Mouse (Mus musculus) gastrocnemius, adult 18-20 months (tissue): ENCODE measurements around the gene E030025P04Rik. TPM values are rescaled to one million over a fixed set of nuclear protein-coding genes. Genes with fewer than 3 reads are reported as not detected.

Experiments used
- DNase-seq: peaks from one replicate; pipeline ENCODE4 v3.0.0; 2021; ENCODE audit warnings: low spot score
- total RNA-seq, 2 experiments: library from RNA; stranded (reverse); gene quantifications; 2 replicates each; pipeline ENCODE4 v1.2.3; 2021

The E030025P04Rik gene
- total RNA-seq, 2 experiments from 2014 or later = not detected

- DNase-seq = no peak
These were observed 41.5 kb downstream of the E030025P04Rik start for GRCm38 (mm10) chr11:109102646-109103045.

DNA sequence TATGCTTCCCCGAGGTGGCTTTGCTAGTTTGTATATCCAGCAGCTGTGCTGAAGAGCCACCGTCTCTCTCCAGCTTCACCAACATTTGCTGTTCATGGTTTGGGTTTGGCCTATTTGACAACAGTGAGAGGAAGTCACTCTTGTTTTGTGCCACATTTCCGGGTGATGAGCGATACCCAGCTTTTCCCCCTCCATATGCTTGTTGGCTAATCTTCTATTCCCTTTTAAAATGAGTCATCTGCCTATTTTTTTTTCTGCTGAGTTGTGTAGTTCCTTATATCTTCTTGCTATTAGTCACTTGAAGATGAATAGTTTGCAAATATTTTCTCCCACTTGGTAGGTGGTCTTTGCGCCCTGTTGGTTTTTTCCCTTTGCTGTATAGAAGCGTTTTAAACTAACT, 43.9 kb downstream of the E030025P04Rik start:
- no peak for DNase-seq

GRCm38 (mm10) chr11:109091821-109092220, 52.3 kb downstream of the E030025P04Rik start:
- DNase-seq = no peak

Other genes starting within 250 kb of the E030025P04Rik start
- 1 to 10 TPM; 5.4 to 9.6 TPM for gene Axin2, start 224.0 kb downstream of the E030025P04Rik start, total RNA-seq
- not detected for gene Rgs9, start 153.8 kb upstream of the E030025P04Rik start, total RNA-seq
- gene Gna13, start 218.5 kb upstream of the E030025P04Rik start, total RNA-seq = 10 to 100 TPM; 24.3 to 32.4 TPM